24 mouse cellular contexts compared by ENCODE assay signal in the genomic region with DNA sequence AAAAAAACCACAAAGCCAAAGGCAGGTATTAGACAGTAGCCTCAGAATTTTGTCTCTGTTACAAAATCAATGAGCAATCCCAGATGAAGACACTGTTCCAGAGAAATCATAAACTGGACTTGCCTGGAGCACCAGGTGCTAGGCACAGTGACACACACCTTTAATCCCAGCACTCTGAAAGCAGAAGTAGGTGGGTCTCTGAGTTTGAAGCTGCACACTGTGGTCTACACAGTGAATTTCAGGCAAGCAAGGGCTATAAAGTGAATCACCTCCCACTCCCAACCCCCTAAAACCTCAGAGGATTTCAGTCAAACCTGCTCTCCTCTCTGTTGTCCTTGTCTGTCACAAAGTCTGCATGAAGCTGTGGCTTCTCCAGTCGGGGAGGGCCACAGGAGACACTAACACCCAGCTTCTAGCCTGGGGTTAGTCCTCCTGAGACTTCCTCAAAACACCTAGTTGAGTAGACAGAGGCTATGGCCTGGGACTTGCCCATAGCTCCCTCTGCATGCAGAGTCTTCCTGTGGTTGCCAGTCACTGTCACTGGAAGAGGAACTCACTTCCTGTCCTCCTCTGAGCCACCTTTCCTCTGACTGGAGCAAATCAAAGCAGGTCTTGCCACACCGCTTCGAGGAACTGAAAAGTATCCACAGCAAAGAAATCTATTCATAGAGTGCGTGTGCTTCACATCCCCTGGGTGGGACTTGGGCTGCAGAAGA.
A peak's percentile ranks its signal among the peaks of the same experiment; 100 is the strongest.
DNase-seq lines count a peak whose midpoint lies in the region; ATAC-seq lines count a peak whose summit lies in the region.
"Had no signal": no experiment of that assay in that cellular context is flagged by ENCODE, and none has a peak within 500 bp of the region (broad histone marks: within the 10 kb centered on the region; RNA-seq: fewer than 3 reads in every experiment).

No protein-coding gene starts in this region.

- H3K27ac ChIP-seq in midbrain, embryonic 14.5 days (replicated peaks; ENCODE audit: low read depth, low read length) = no peak overlapping the region
- no peak overlapping the region for H3K27ac ChIP-seq in forebrain, embryonic 10.5 days
- H3K27ac ChIP-seq: forebrain, embryonic 12.5 days; heart, embryonic 13.5 days; limb, embryonic 10.5 days; midbrain, embryonic 10.5 days; neural tube, embryonic 15.5 days had no signal

- H3K4me3 ChIP-seq in midbrain, embryonic 14.5 days (replicated peaks; ENCODE audit: low read depth, low read length) = no peak overlapping the region
- H3K4me3 ChIP-seq in forebrain, embryonic 10.5 days = no peak overlapping the region
- H3K4me3 ChIP-seq: forebrain, embryonic 12.5 days; heart, embryonic 13.5 days; limb, embryonic 10.5 days; midbrain, embryonic 10.5 days; neural tube, embryonic 15.5 days had no signal

- 83% methylated on average over 4 of the region's 4 CpGs for WGBS in midbrain, embryonic 14.5 days
- WGBS in forebrain, embryonic 10.5 days = 85% methylated on average over 4 of the region's 4 CpGs

- ATAC-seq in monocyte, adult 5-6 weeks (replicated peaks; ENCODE audit: insufficient number of reproducible peaks, low FRiP score, low TSS enrichment, poor library complexity, severe bottlenecking) = no peak; the same call in 1 of the 2 replicates
- peak; percentile 86 for ATAC-seq in CD4-positive, CD25-positive, alpha-beta regulatory T cell, adult 4 months
- ATAC-seq in granulocyte monocyte progenitor cell, adult 5-6 weeks (replicated peaks; ENCODE audit: poor library complexity, severe bottlenecking) = peak; percentile 99
- peak; percentile 75 for ATAC-seq in neutrophil, adult 5-6 weeks (ENCODE audit: extremely low read depth, insufficient number of reproducible peaks, low FRiP score, poor library complexity, severe bottlenecking)
- no peak for ATAC-seq in midbrain, embryonic 14.5 days (ENCODE audit: low FRiP score, low TSS enrichment)
- ATAC-seq: Patski had no signal

- DNase-seq in monocyte, adult 2 months (ENCODE audit: low read depth in 1 of 2, low spot score in 2 of 2) = peak; percentile 29 to 54
- no peak for DNase-seq in midbrain, embryonic 14.5 days
- no peak for DNase-seq in cerebellum, adult 11-12 months
- no peak for DNase-seq in forebrain, embryonic 10.5 days (ENCODE audit: extremely low spot score, low spot score)
- DNase-seq: cerebellum, adult 9-11 months; embryo, embryonic 11 days; gastrocnemius, postnatal 36 days; heart, postnatal 36 days; kidney, adult 8-10 months; kidney, postnatal 4 days; right cerebral cortex, postnatal 4 days; thymus, adult 2 months had no signal

- H3K4me2 ChIP-seq in midbrain, embryonic 14.5 days (ENCODE audit: low read length) = no peak overlapping the region
- H3K4me2 ChIP-seq: forebrain, embryonic 12.5 days; heart, embryonic 13.5 days; liver, embryonic 11.5 days; lung, embryonic 14.5 days; neural tube, embryonic 15.5 days had no signal

- peaks cover 7% of the 10 kb centered on the region for H3K4me1 ChIP-seq in midbrain, embryonic 14.5 days (ENCODE audit: control insufficient read depth, insufficient read depth, low read length)
- peaks cover 20% of the 10 kb centered on the region for H3K4me1 ChIP-seq in forebrain, embryonic 10.5 days

- no peak overlapping the region for H3K9ac ChIP-seq in midbrain, embryonic 14.5 days (replicated peaks; ENCODE audit: low read length)
- H3K9ac ChIP-seq: forebrain, embryonic 12.5 days; heart, embryonic 13.5 days; lung, embryonic 14.5 days; neural tube, embryonic 15.5 days had no signal

- no peaks in the 10 kb centered on the region for H3K36me3 ChIP-seq in midbrain, embryonic 14.5 days (ENCODE audit: control insufficient read depth, insufficient read depth, low read length)
- H3K36me3 ChIP-seq in forebrain, embryonic 10.5 days (replicated peaks) = no peaks in the 10 kb centered on the region
- H3K36me3 ChIP-seq: forebrain, embryonic 12.5 days; limb, embryonic 10.5 days; midbrain, embryonic 10.5 days; neural tube, embryonic 15.5 days had no signal

- no peaks in the 10 kb centered on the region for H3K9me3 ChIP-seq in midbrain, embryonic 14.5 days (ENCODE audit: control insufficient read depth, low read length)
- 0 out of 2 replicates have a peak, but pooled peaks cover 6% of the 10 kb centered on the region for H3K9me3 ChIP-seq in forebrain, embryonic 10.5 days
- H3K9me3 ChIP-seq: forebrain, embryonic 12.5 days; limb, embryonic 10.5 days; neural tube, embryonic 15.5 days had no signal

- H3K27me3 ChIP-seq in midbrain, embryonic 14.5 days (ENCODE audit: control insufficient read depth, insufficient read depth, low read length) = no peaks in the 10 kb centered on the region
- peaks cover 1% of the 10 kb centered on the region; the same call in 1 of the 2 replicates for H3K27me3 ChIP-seq in forebrain, embryonic 10.5 days (ENCODE audit: poor library complexity, severe bottlenecking)
- H3K27me3 ChIP-seq: forebrain, embryonic 12.5 days; heart, embryonic 13.5 days; neural tube, embryonic 15.5 days; Patski had no signal

Comparison
In these comparisons a context has a peak if more than half of its experiments do, and no peak if none do; other contexts are left out.
1. DNase-seq: peak in monocyte, adult 2 months (2 of 2); none in midbrain, embryonic 14.5 days (single experiment), cerebellum, adult 11-12 months (single experiment) and forebrain, embryonic 10.5 days (single experiment).
2. ATAC-seq: peak in CD4-positive, CD25-positive, alpha-beta regulatory T cell, adult 4 months (single experiment), granulocyte monocyte progenitor cell, adult 5-6 weeks (single experiment) and neutrophil, adult 5-6 weeks (single experiment); none in monocyte, adult 5-6 weeks (single experiment) and midbrain, embryonic 14.5 days (single experiment).